Mouse (Mus musculus) left cerebral cortex, adult 11 months (tissue): ENCODE measurements around the gene Slc6a19.

Experiments
- DNase-seq: peaks from one replicate; pipeline ENCODE4 v3.0.0; 2022; ENCODE audit warnings: low spot score

Gene Slc6a19

GRCm38 (mm10) chr13:73660163-73660695, 44.4 kb downstream of the Slc6a19 start:
- no peak for DNase-seq

GRCm38 (mm10) chr13:73658953-73659352, 45.7 kb downstream of the Slc6a19 start:
- no peak for DNase-seq

GRCm38 (mm10) chr13:73654976-73655375, 49.7 kb downstream of the Slc6a19 start:
- DNase-seq, result no peak

- no peak for DNase-seq
Observed at GRCm38 (mm10) chr13:73653266-73653665, 51.4 kb downstream of the Slc6a19 start.

GRCm38 (mm10) chr13:73646397-73647087, 58.1 kb downstream of the Slc6a19 start:
- DNase-seq, result peak; percentile 31

GRCm38 (mm10) chr13:73641296-73641695, 63.4 kb downstream of the Slc6a19 start:
- DNase-seq, result no peak

GRCm38 (mm10) chr13:73637826-73638225, 66.8 kb downstream of the Slc6a19 start:
- no peak for DNase-seq

- no peak for DNase-seq
Observed at GRCm38 (mm10) chr13:73631837-73632236, 72.8 kb downstream of the Slc6a19 start.
